Mouse (Mus musculus) hindbrain, embryonic 12.5 days (tissue): Measurements from ENCODE around the gene Hdac11. TPM values are rescaled to one million over a fixed set of nuclear protein-coding genes. Genes with fewer than 3 reads are reported as not detected.

Source experiments
- ATAC-seq: fragments of 200-750 bp; cut with Nextera tagmentation; 2 replicates; pipeline ENCODE4 v1.8.0; 2017; ENCODE audit warnings: moderate TSS enrichment; ENCODE audit not compliant: low FRiP score
- H3K27ac ChIP-seq: fragments of 300-500 bp; sonication (generic); 2 replicates; pipeline ENCODE4 v1.5.1; 2016; ENCODE audit warnings: mild to moderate bottlenecking
- H3K27me3 ChIP-seq: fragments of 300-500 bp; sonication (generic); 2 replicates; pipeline ENCODE4 v1.6.1; 2016; ENCODE audit warnings: mild to moderate bottlenecking
- H3K36me3 ChIP-seq: fragments of 300-500 bp; sonication (generic); 2 replicates; pipeline ENCODE4 v1.6.1; 2016; ENCODE audit warnings: mild to moderate bottlenecking
- H3K4me1 ChIP-seq: fragments of 300-500 bp; sonication (generic); 2 replicates; pipeline ENCODE4 v1.6.1; 2016
- H3K4me2 ChIP-seq: fragments of 300-500 bp; sonication (generic); replicated peaks from 2 replicates; pipeline ENCODE4 v1.6.1; 2016; ENCODE audit warnings: mild to moderate bottlenecking
- H3K4me3 ChIP-seq: fragments of 300-500 bp; sonication (generic); 2 replicates; pipeline ENCODE4 v1.5.1; 2016; ENCODE audit warnings: mild to moderate bottlenecking
- H3K9ac ChIP-seq: fragments of 300-500 bp; sonication (generic); 2 replicates; pipeline ENCODE4 v1.6.1; 2016; ENCODE audit warnings: mild to moderate bottlenecking, moderate library complexity
- H3K9me3 ChIP-seq: fragments of 300-500 bp; sonication (generic); replicated peaks from 2 replicates; pipeline ENCODE4 v1.6.1; 2016; ENCODE audit warnings: mild to moderate bottlenecking
- WGBS: fragments of 180-500 bp; shearing (Covaris S2); methylation state at CpG from one replicate; pipeline ENCODE4 v1.1.7; 2016; 5-methylcytosine and 5-hydroxymethylcytosine counted together
- polyA plus RNA-seq: library from polyadenylated mRNA; unstranded; fragments of >200 nt; fragmentation: Nextera tagmentation; extraction: Ambion mirVana; gene quantifications from 2 replicates; pipeline ENCODE4 v1.2.1, GENCODE M21; 2016

Gene Hdac11
- polyA plus RNA-seq, 1 experiment from 2014 or later: 18.8 TPM

GRCm38 (mm10) chr6:91181320-91181719 lies 24.9 kb downstream of the Hdac11 start:
- 68% methylated on average over 2 of the region's 2 CpGs for WGBS

GRCm38 (mm10) chr6:91182075-91182490 lies 25.6 kb downstream of the Hdac11 start:
- H3K27ac ChIP-seq: no peak overlapping the region
- no peak overlapping the region for H3K4me2 ChIP-seq
- ATAC-seq: no peak
- H3K9ac ChIP-seq: no peak overlapping the region
- WGBS: 75% methylated on average over 4 of the region's 4 CpGs
- no peak overlapping the region for H3K4me3 ChIP-seq
- no peaks in the 10 kb centered on the region for H3K9me3 ChIP-seq
- H3K27me3 ChIP-seq: no peaks in the 10 kb centered on the region
- H3K36me3 ChIP-seq: no peaks in the 10 kb centered on the region
- H3K4me1 ChIP-seq: peaks cover 17% of the 10 kb centered on the region

More at GRCm38 (mm10) chr6:91181320-91181719, 24.9 kb downstream of the Hdac11 start:
- Histone ChIP-seq H3K36me3 (no peaks in the 10 kb centered on the region), H3K4me1 (peaks cover 17% of the 10 kb centered on the region), H3K27me3 (no peaks in the 10 kb centered on the region), H3K4me3 (no peak overlapping the region), H3K27ac (peak overlapping the region; percentile 24; the same call in 1 of the 2 replicates), H3K9ac (no peak overlapping the region), H3K4me2 (no peak overlapping the region), H3K9me3 (no peaks in the 10 kb centered on the region)
- ATAC-seq: no peak

- H3K27me3 ChIP-seq: no peaks in the 10 kb centered on the region
- no peak overlapping the region for H3K4me3 ChIP-seq
- whole genome bisulfite sequencing: 42% methylated on average over 1 of the region's 1 CpGs
- no peak overlapping the region for H3K9ac ChIP-seq
- H3K36me3 ChIP-seq: no peaks in the 10 kb centered on the region
- no peak overlapping the region for H3K4me2 ChIP-seq
- H3K4me1 ChIP-seq: peaks cover 17% of the 10 kb centered on the region
- no peak overlapping the region for H3K27ac ChIP-seq
- no peaks in the 10 kb centered on the region for H3K9me3 ChIP-seq
- ATAC-seq: no peak
Measured at GRCm38 (mm10) chr6:91183041-91183440, 26.6 kb downstream of the Hdac11 start.

GRCm38 (mm10) chr6:91183980-91184379 lies 27.5 kb downstream of the Hdac11 start:
- Histone ChIP-seq H3K9me3 (no peaks in the 10 kb centered on the region), H3K4me1 (peaks cover 17% of the 10 kb centered on the region), H3K4me2 (no peak overlapping the region), H3K4me3 (no peak overlapping the region), H3K27ac (no peak overlapping the region), H3K27me3 (no peaks in the 10 kb centered on the region), H3K9ac (no peak overlapping the region), H3K36me3 (no peaks in the 10 kb centered on the region)
- WGBS: 56% methylated on average over 2 of the region's 2 CpGs
- no peak for ATAC-seq

- Histone ChIP-seq H3K27me3 (no peaks in the 10 kb centered on the region), H3K4me2 (no peak overlapping the region), H3K4me1 (peaks cover 17% of the 10 kb centered on the region), H3K27ac (no peak overlapping the region), H3K9ac (no peak overlapping the region), H3K36me3 (no peaks in the 10 kb centered on the region), H3K9me3 (no peaks in the 10 kb centered on the region), H3K4me3 (no peak overlapping the region)
- no peak for ATAC-seq
- 77% methylated on average over 3 of the region's 3 CpGs for WGBS
Measured at GRCm38 (mm10) chr6:91184776-91185175, 28.3 kb downstream of the Hdac11 start.

GRCm38 (mm10) chr6:91185502-91185901 lies 29.0 kb downstream of the Hdac11 start:
- peaks cover 12% of the 10 kb centered on the region for H3K4me1 ChIP-seq
- no peak for ATAC-seq
- 82% methylated on average over 5 of the region's 5 CpGs for WGBS
- H3K27me3 ChIP-seq: no peaks in the 10 kb centered on the region
- no peak overlapping the region for H3K9ac ChIP-seq
- no peak overlapping the region for H3K4me3 ChIP-seq
- no peaks in the 10 kb centered on the region for H3K9me3 ChIP-seq
- H3K4me2 ChIP-seq: no peak overlapping the region
- H3K36me3 ChIP-seq: no peaks in the 10 kb centered on the region
- no peak overlapping the region for H3K27ac ChIP-seq

GRCm38 (mm10) chr6:91186161-91186931 lies 29.9 kb downstream of the Hdac11 start:
- no peak overlapping the region for H3K27ac ChIP-seq
- 63% methylated on average over 4 of the region's 4 CpGs for WGBS

GRCm38 (mm10) chr6:91186934-91187333 lies 30.5 kb downstream of the Hdac11 start:
- Histone ChIP-seq H3K9me3 (no peaks in the 10 kb centered on the region), H3K4me2 (no peak overlapping the region), H3K4me1 (no peaks in the 10 kb centered on the region), H3K27me3 (no peaks in the 10 kb centered on the region), H3K9ac (no peak overlapping the region), H3K36me3 (no peaks in the 10 kb centered on the region), H3K4me3 (no peak overlapping the region), H3K27ac (no peak overlapping the region)
- no peak for ATAC-seq
- WGBS: 92% methylated on average over 6 of the region's 6 CpGs

More at GRCm38 (mm10) chr6:91186161-91186931, 29.9 kb downstream of the Hdac11 start:
- H3K4me3 ChIP-seq: no peak overlapping the region
- H3K9ac ChIP-seq: no peak overlapping the region
- ATAC-seq: no peak
- no peaks in the 10 kb centered on the region for H3K36me3 ChIP-seq
- no peak overlapping the region for H3K4me2 ChIP-seq
- H3K9me3 ChIP-seq: no peaks in the 10 kb centered on the region
- peaks cover 3% of the 10 kb centered on the region for H3K4me1 ChIP-seq
- no peaks in the 10 kb centered on the region for H3K27me3 ChIP-seq

GRCm38 (mm10) chr6:91187871-91188270 lies 31.4 kb downstream of the Hdac11 start:
- WGBS: 76% methylated on average over 3 of the region's 3 CpGs
- H3K27me3 ChIP-seq: no peaks in the 10 kb centered on the region
- ATAC-seq: no peak
- H3K4me1 ChIP-seq: no peaks in the 10 kb centered on the region
- no peaks in the 10 kb centered on the region for H3K9me3 ChIP-seq
- no peak overlapping the region for H3K27ac ChIP-seq
- no peak overlapping the region for H3K9ac ChIP-seq
- no peak overlapping the region for H3K4me2 ChIP-seq
- no peaks in the 10 kb centered on the region for H3K36me3 ChIP-seq
- no peak overlapping the region for H3K4me3 ChIP-seq

GRCm38 (mm10) chr6:91189971-91190370 lies 33.5 kb downstream of the Hdac11 start:
- no peak for ATAC-seq
- no peak overlapping the region for H3K9ac ChIP-seq
- no peaks in the 10 kb centered on the region for H3K36me3 ChIP-seq
- H3K27ac ChIP-seq: no peak overlapping the region
- 88% methylated on average over 6 of the region's 6 CpGs for WGBS
- no peaks in the 10 kb centered on the region for H3K4me1 ChIP-seq
- H3K27me3 ChIP-seq: no peaks in the 10 kb centered on the region
- H3K9me3 ChIP-seq: no peaks in the 10 kb centered on the region
- H3K4me2 ChIP-seq: no peak overlapping the region
- no peak overlapping the region for H3K4me3 ChIP-seq

GRCm38 (mm10) chr6:91191465-91191864 lies 35.0 kb downstream of the Hdac11 start:
- 39% methylated on average over 2 of the region's 2 CpGs for WGBS
- ATAC-seq: no peak

GRCm38 (mm10) chr6:91192421-91192820 lies 36.0 kb downstream of the Hdac11 start:
- no peaks in the 10 kb centered on the region for H3K36me3 ChIP-seq
- WGBS: 95% methylated on average over 3 of the region's 3 CpGs
- H3K9ac ChIP-seq: no peak overlapping the region
- H3K4me3 ChIP-seq: no peak overlapping the region
- no peak overlapping the region for H3K4me2 ChIP-seq
- no peak for ATAC-seq
- no peaks in the 10 kb centered on the region for H3K9me3 ChIP-seq
- no peaks in the 10 kb centered on the region for H3K27me3 ChIP-seq
- no peaks in the 10 kb centered on the region for H3K4me1 ChIP-seq
- H3K27ac ChIP-seq: no peak overlapping the region

More at GRCm38 (mm10) chr6:91191465-91191864, 35.0 kb downstream of the Hdac11 start:
- no peak overlapping the region for H3K4me2 ChIP-seq
- no peak overlapping the region for H3K4me3 ChIP-seq
- no peaks in the 10 kb centered on the region for H3K4me1 ChIP-seq
- no peak overlapping the region for H3K27ac ChIP-seq
- H3K9me3 ChIP-seq: no peaks in the 10 kb centered on the region
- H3K36me3 ChIP-seq: no peaks in the 10 kb centered on the region
- H3K27me3 ChIP-seq: no peaks in the 10 kb centered on the region
- H3K9ac ChIP-seq: no peak overlapping the region
